Mouse (Mus musculus) heart, adult 2 months (tissue): ENCODE measurements around the gene Col26a1.

ENCODE experiments used
- CTCF ChIP-seq: fragments of 200-600 bp; IDR thresholded peaks from 2 replicates; pipeline ENCODE4 v1.8.1; 2022; ENCODE audit warnings: antibody characterized with exemption, mild to moderate bottlenecking, moderate library complexity
- EP300 ChIP-seq: fragments of 200-500 bp; IDR thresholded peaks from 2 replicates; pipeline ENCODE4 v1.6.1; 2011; ENCODE audit warnings: low read depth, low read length, control low read depth; ENCODE audit not compliant: insufficient read depth
- POLR2A ChIP-seq: fragments of 200-500 bp; IDR thresholded peaks from 2 replicates; pipeline ENCODE4 v1.6.1; 2011; ENCODE audit warnings: mild to moderate bottlenecking, low read depth, low read length, control low read depth; ENCODE audit not compliant: insufficient read depth

DNA sequence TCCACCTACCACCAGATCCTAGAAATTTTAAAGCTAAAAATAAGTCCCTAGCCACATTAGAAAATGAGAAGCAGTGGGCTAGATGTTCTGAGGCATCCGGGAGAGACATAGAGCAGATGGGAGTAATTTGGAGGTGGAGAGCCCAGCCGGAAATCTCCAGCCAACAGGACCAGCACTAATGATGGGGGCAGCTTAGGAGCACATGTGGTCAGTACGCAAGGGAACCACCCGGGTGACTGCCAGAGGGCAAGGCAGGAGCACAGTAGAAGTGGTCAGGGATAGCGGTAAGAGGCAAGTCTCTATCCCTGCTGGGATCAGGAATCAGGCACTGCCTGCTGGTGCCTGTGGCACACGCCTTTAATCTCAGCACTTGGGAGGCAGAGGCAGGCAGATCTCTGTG is 32.3 kb downstream of the Col26a1 start:
- TF ChIP-seq POLR2A (no peak), CTCF (no peak), EP300 (no peak)
